Mouse (Mus musculus) adrenal gland, postnatal 36 days (tissue): Measurements from ENCODE around the gene Glp1r. TPM values are rescaled to one million over a fixed set of nuclear protein-coding genes. Genes with fewer than 3 reads are reported as not detected.

Source experiments
- microRNA-seq: library from miRNA; unstranded; fragments of <30 nt; microRNA quantifications from one replicate; pipeline ENCODE4 v1.2.0, GENCODE M21; 2021
- total RNA-seq, 2 experiments: library from RNA; stranded (reverse); gene quantifications; 2 replicates each; pipeline ENCODE4 v1.2.3; 2021

The Glp1r gene
- total RNA-seq, 2 experiments from 2014 or later = 0.07 to 0.20 TPM

Small RNA genes within 50 kb of the gene (microRNA-seq; reads per million reads assigned to microRNA genes)
- not detected for gene Gm24026

Other genes starting within 250 kb of the Glp1r start
- gene Umodl1, start 52.8 kb downstream of the Glp1r start, total RNA-seq = 1 to 10 TPM in 1 of 2 experiments, not detected in 1; 1.1 TPM
- gene Abcg1, start 155.9 kb downstream of the Glp1r start, total RNA-seq = 10 to 100 TPM; 10.0 to 12.7 TPM
- gene Tff3, start 227.8 kb downstream of the Glp1r start, total RNA-seq = not detected
- not detected for gene Tff2, start 242.5 kb downstream of the Glp1r start, total RNA-seq